Mouse (Mus musculus) forebrain, postnatal 0 days (tissue): ENCODE results near the gene Lef1. TPM values are rescaled to one million over a fixed set of nuclear protein-coding genes. Genes with fewer than 3 reads are reported as not detected.

Experiments used
- ATAC-seq: fragments of 200-750 bp; cut with Nextera tagmentation; 2 replicates; pipeline ENCODE4 v1.8.0; 2017; ENCODE audit warnings: mild to moderate bottlenecking, moderate library complexity
- DNase-seq: peaks from one replicate; pipeline ENCODE4 v3.0.0-alpha.2; 2015
- H3K27ac ChIP-seq: fragments of 300-500 bp; sonication (generic); 2 replicates; pipeline ENCODE4 v1.5.1; 2014; ENCODE audit warnings: low read depth, mild to moderate bottlenecking, antibody characterized with exemption, low read length, moderate library complexity, mixed read lengths
- H3K27me3 ChIP-seq: fragments of 300-500 bp; sonication (generic); 2 replicates; pipeline ENCODE4 v1.6.1; 2014; ENCODE audit warnings: mild to moderate bottlenecking, low read length, mixed read lengths; ENCODE audit not compliant: insufficient read depth
- H3K36me3 ChIP-seq: fragments of 300-500 bp; sonication (generic); 2 replicates; pipeline ENCODE4 v1.6.1; 2014; ENCODE audit warnings: mild to moderate bottlenecking, moderate library complexity; ENCODE audit not compliant: insufficient read depth
- H3K4me1 ChIP-seq: fragments of 300-500 bp; sonication (generic); 2 replicates; pipeline ENCODE4 v1.6.1; 2014; ENCODE audit warnings: antibody characterized with exemption; ENCODE audit not compliant: insufficient read depth
- H3K4me2 ChIP-seq: fragments of 300-500 bp; sonication (generic); 2 replicates; pipeline ENCODE4 v1.6.1; 2014; ENCODE audit warnings: low read depth, mild to moderate bottlenecking, moderate library complexity
- H3K4me3 ChIP-seq: fragments of 300-500 bp; sonication (generic); 2 replicates; pipeline ENCODE4 v1.5.1; 2014; ENCODE audit warnings: low read depth, low read length, mixed read lengths
- H3K9ac ChIP-seq: fragments of 300-500 bp; sonication (generic); 2 replicates; pipeline ENCODE4 v1.6.1; 2014; ENCODE audit warnings: mild to moderate bottlenecking
- H3K9me3 ChIP-seq: fragments of 300-500 bp; sonication (generic); 2 replicates; pipeline ENCODE4 v1.6.1; 2016; ENCODE audit warnings: low read length
- CTCF ChIP-seq: sonication (generic); IDR thresholded peaks from 2 replicates; pipeline ENCODE4 v1.5.1; 2016; ENCODE audit warnings: antibody characterized with exemption, control low read depth, low read depth
- WGBS: fragments of 180-500 bp; shearing (Covaris S2); extraction: QIAGEN DNeasy Blood & Tissue Kit; methylation state at CpG from one replicate; pipeline ENCODE4 v1.1.7; 2014; 5-methylcytosine and 5-hydroxymethylcytosine counted together
- polyA plus RNA-seq: library from polyadenylated mRNA; unstranded; fragments of >200 nt; fragmentation: Nextera tagmentation; extraction: Ambion mirVana; gene quantifications from 2 replicates; pipeline ENCODE4 v1.2.1, GENCODE M21; 2015
- total RNA-seq: library from RNA; depleted of rRNA; stranded (reverse); fragments of >200 nt; gene quantifications from 2 replicates; pipeline ENCODE4 v1.2.3, GENCODE M21; 2014

Lef1 gene
- total and polyA plus RNA-seq, 2 experiments from 2014 or later = 12.1 to 15.3 TPM

GRCm38 (mm10) chr3:131255399-131255981 is 145.2 kb downstream of the Lef1 start:
- no peak overlapping the region for H3K9ac ChIP-seq
- no peak for TF ChIP-seq CTCF
- H3K36me3 ChIP-seq = no peaks in the 10 kb centered on the region
- no peaks in the 10 kb centered on the region for H3K27me3 ChIP-seq
- DNase-seq (no peak), ATAC-seq (no peak)
- no peak overlapping the region for H3K27ac ChIP-seq
- no peak overlapping the region for H3K4me2 ChIP-seq
- WGBS = 98% methylated on average over 3 of the region's 3 CpGs
- no peak overlapping the region for H3K4me3 ChIP-seq
- no peaks in the 10 kb centered on the region for H3K4me1 ChIP-seq
- H3K9me3 ChIP-seq = no peaks in the 10 kb centered on the region

GRCm38 (mm10) chr3:131258921-131259320 is 148.7 kb downstream of the Lef1 start:
- Histone ChIP-seq H3K9ac (no peak overlapping the region), H3K27me3 (no peaks in the 10 kb centered on the region), H3K4me1 (no peaks in the 10 kb centered on the region), H3K27ac (no peak overlapping the region), H3K4me3 (no peak overlapping the region), H3K36me3 (no peaks in the 10 kb centered on the region; the same call in 1 of the 2 replicates), H3K9me3 (no peaks in the 10 kb centered on the region), H3K4me2 (no peak overlapping the region)
- ATAC-seq = no peak
- WGBS = 87% methylated on average over 3 of the region's 3 CpGs
- no peak for DNase-seq
- no peak for TF ChIP-seq CTCF

- no peaks in the 10 kb centered on the region for H3K27me3 ChIP-seq
- WGBS = 89% methylated on average over 9 of the region's 9 CpGs
- ATAC-seq (no peak), DNase-seq (no peak)
- no peak overlapping the region for H3K9ac ChIP-seq
- TF ChIP-seq CTCF = no peak
- no peaks in the 10 kb centered on the region; the same call in 1 of the 2 replicates for H3K36me3 ChIP-seq
- H3K9me3 ChIP-seq = no peaks in the 10 kb centered on the region
- no peak overlapping the region for H3K4me2 ChIP-seq
- H3K4me3 ChIP-seq = no peak overlapping the region
- no peak overlapping the region for H3K27ac ChIP-seq
- no peaks in the 10 kb centered on the region for H3K4me1 ChIP-seq
These were observed 149.2 kb downstream of the Lef1 start for GRCm38 (mm10) chr3:131259392-131259965.

- H3K27ac ChIP-seq = no peak overlapping the region
- DNase-seq (no peak), ATAC-seq (no peak)
- H3K36me3 ChIP-seq = no peaks in the 10 kb centered on the region; the same call in 1 of the 2 replicates
- WGBS = 97% methylated on average over 6 of the region's 6 CpGs
- no peaks in the 10 kb centered on the region for H3K27me3 ChIP-seq
- H3K4me3 ChIP-seq = no peak overlapping the region
- no peak overlapping the region for H3K4me2 ChIP-seq
- H3K9ac ChIP-seq = no peak overlapping the region
- H3K9me3 ChIP-seq = no peaks in the 10 kb centered on the region
- TF ChIP-seq CTCF = no peak
- no peaks in the 10 kb centered on the region for H3K4me1 ChIP-seq
These were observed 150.1 kb downstream of the Lef1 start for GRCm38 (mm10) chr3:131260418-131260817.

- WGBS = 86% methylated on average over 15 of the region's 15 CpGs
- Histone ChIP-seq H3K27ac (no peak overlapping the region), H3K4me1 (no peaks in the 10 kb centered on the region), H3K27me3 (no peaks in the 10 kb centered on the region), H3K4me3 (no peak overlapping the region), H3K9ac (no peak overlapping the region), H3K9me3 (no peaks in the 10 kb centered on the region), H3K36me3 (no peaks in the 10 kb centered on the region; the same call in 1 of the 2 replicates), H3K4me2 (no peak overlapping the region)
- DNase-seq (no peak), ATAC-seq (no peak)
- no peak for TF ChIP-seq CTCF
These were observed 153.7 kb downstream of the Lef1 start for GRCm38 (mm10) chr3:131263766-131264486.

GRCm38 (mm10) chr3:131265516-131265915 is 155.2 kb downstream of the Lef1 start:
- Histone ChIP-seq H3K27me3 (no peaks in the 10 kb centered on the region), H3K9ac (no peak overlapping the region), H3K4me1 (no peaks in the 10 kb centered on the region), H3K4me2 (no peak overlapping the region), H3K27ac (no peak overlapping the region), H3K9me3 (no peaks in the 10 kb centered on the region), H3K4me3 (no peak overlapping the region), H3K36me3 (no peaks in the 10 kb centered on the region; the same call in 1 of the 2 replicates)
- ATAC-seq (no peak), DNase-seq (no peak)
- WGBS = 91% methylated on average over 8 of the region's 8 CpGs
- no peak for TF ChIP-seq CTCF

GRCm38 (mm10) chr3:131266366-131267050 is 156.2 kb downstream of the Lef1 start:
- TF ChIP-seq CTCF = no peak
- no peak overlapping the region for H3K4me2 ChIP-seq
- no peaks in the 10 kb centered on the region for H3K4me1 ChIP-seq
- ATAC-seq (no peak), DNase-seq (no peak)
- no peaks in the 10 kb centered on the region for H3K27me3 ChIP-seq
- H3K9ac ChIP-seq = no peak overlapping the region
- 65% methylated on average over 3 of the region's 3 CpGs for WGBS
- H3K9me3 ChIP-seq = no peaks in the 10 kb centered on the region
- H3K36me3 ChIP-seq = no peaks in the 10 kb centered on the region; the same call in 1 of the 2 replicates
- H3K27ac ChIP-seq = no peak overlapping the region
- no peak overlapping the region for H3K4me3 ChIP-seq
